Mouse (Mus musculus): ENCODE results near the gene B4galnt3. TPM values are rescaled to one million over a fixed set of nuclear protein-coding genes. Genes with fewer than 3 reads are reported as not detected.

Gene B4galnt3
- total RNA-seq (2023): not detected

DNA sequence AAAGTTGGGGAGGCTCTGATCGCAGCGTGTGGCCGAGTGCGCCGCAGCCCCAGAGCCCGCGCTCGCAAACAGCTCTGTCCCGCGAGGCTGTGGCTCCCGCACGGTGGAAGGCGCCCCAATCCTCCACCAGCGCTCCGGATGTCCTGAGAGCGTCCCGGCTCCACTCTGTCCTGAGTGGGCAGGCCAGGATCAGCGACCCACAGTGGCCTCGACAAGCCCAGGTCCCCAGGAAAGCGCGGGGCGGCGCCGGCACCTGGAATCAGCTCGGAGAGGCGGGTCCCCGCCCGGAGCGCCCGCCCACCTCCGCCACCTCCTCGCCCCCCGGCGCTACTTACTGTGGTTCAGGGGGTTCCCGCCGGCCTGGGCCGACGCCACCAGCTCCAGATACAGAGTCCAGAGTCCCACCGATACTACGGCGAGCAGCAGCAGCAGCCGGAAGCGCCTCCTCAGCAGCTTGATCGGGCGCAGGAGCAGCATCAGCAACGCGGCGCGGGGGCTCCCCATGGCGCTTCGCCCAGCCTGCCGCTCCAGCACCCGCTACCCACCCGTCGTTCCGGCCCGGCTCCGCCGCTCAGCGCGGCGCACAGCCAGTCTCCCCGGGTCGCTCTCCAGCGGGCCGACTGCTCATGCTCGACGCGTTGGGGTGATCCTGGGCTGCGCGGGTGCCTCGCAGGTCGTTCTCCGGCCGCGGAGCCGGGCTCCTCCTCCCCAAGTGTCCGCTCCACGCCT lies at the start of gene B4galnt3, which contains the start of gene D330020A13Rik:
Gene B4galnt3 (minus strand): TSS at position 504 of the 729 bp plus-strand sequence.
Gene D330020A13Rik (plus strand): TSS at position 309 of the 729 bp plus-strand sequence.

Other genes with a start within 250 kb of the B4galnt3 start
- 0.67 TPM for gene Ninj2, start 201.2 kb downstream of the B4galnt3 start, total RNA-seq (2023)
- gene D330020A13Rik, start 195 bp downstream of the B4galnt3 start, total RNA-seq (2023): not detected
- 146 TPM for gene Kdm5a, start 69.6 kb upstream of the B4galnt3 start, total RNA-seq (2023)
- 7.5 TPM for gene Ccdc77, start 69.8 kb upstream of the B4galnt3 start, total RNA-seq (2023)
- 218 TPM for gene Il17ra, start 168.7 kb upstream of the B4galnt3 start, total RNA-seq (2023)
- 0.31 TPM for gene Tmem121b, start 199.2 kb upstream of the B4galnt3 start, total RNA-seq (2023)
- gene Hdhd5, start 236.8 kb upstream of the B4galnt3 start, total RNA-seq (2023): 99.4 TPM